Mouse (Mus musculus): ENCODE results near the gene Clic5.

- TF ChIP-seq POLR2A (IDR thresholded peaks at IDR 0.05; ENCODE audit: control insufficient read depth, low read depth, low read length) (no peak), CTCF (IDR thresholded peaks at IDR 0.05; ENCODE audit: control insufficient read depth, insufficient read depth, insufficient replicate concordance, low read depth, low read length) (no peak)
These were observed 18.7 kb upstream of the Clic5 start for GRCm38 (mm10) chr17:44169676-44170075.

Measured in testis, adult 2 months (tissue).